Mouse (Mus musculus) myocyte (in vitro differentiated cells): ENCODE data around the gene Slc25a21. TPM values are rescaled to one million over a fixed set of nuclear protein-coding genes. Genes with fewer than 3 reads are reported as not detected.
A peak's percentile ranks its signal among the peaks of the same experiment; 100 is the strongest.

Experiments used
- H3K27me3 ChIP-seq: one replicate; pipeline ENCODE4 v1.6.1; 2011; ENCODE audit not compliant: control insufficient read depth, insufficient read depth, insufficient read length
- H3K36me3 ChIP-seq: one replicate; pipeline ENCODE4 v1.6.1; 2011; ENCODE audit not compliant: control insufficient read depth, insufficient read depth
- H3K4me2 ChIP-seq: one replicate; pipeline ENCODE4 v1.6.1; 2011; ENCODE audit warnings: low read depth, control low read depth
- H3K4me3 ChIP-seq: one replicate; pipeline ENCODE4 v1.5.1; 2011; ENCODE audit warnings: mild to moderate bottlenecking, control low read depth, moderate library complexity
- H3K79me2 ChIP-seq: one replicate; pipeline ENCODE4 v1.6.1; 2011; ENCODE audit not compliant: control insufficient read depth, insufficient read depth
- H3ac ChIP-seq: one replicate; pipeline ENCODE4 v1.6.1; 2011; ENCODE audit not compliant: control insufficient read depth, insufficient read length
- CEBPB ChIP-seq: IDR thresholded peaks from 2 replicates; pipeline ENCODE4 v1.6.1; 2011; ENCODE audit warnings: mild to moderate bottlenecking, moderate library complexity; ENCODE audit not compliant: poor library complexity, insufficient read depth, severe bottlenecking
- E2F4 ChIP-seq: IDR thresholded peaks from one replicate; pipeline ENCODE4 v1.6.1; 2011; ENCODE audit warnings: mild to moderate bottlenecking, control low read depth, moderate library complexity; ENCODE audit not compliant: insufficient read depth
- MAX ChIP-seq: IDR thresholded peaks from one replicate; pipeline ENCODE4 v1.6.1; 2011; ENCODE audit warnings: low read depth, mild to moderate bottlenecking, control low read depth
- MYOD1 ChIP-seq, 3 experiments: IDR thresholded peaks; one replicate each; pipeline ENCODE4 v1.6.1; 2011; ENCODE audit warnings: control low read depth in 2 of 3, low read depth in 2 of 3, mild to moderate bottlenecking in 2 of 3, moderate library complexity in 1 of 3; ENCODE audit not compliant: insufficient read length in 2 of 3, control insufficient read depth in 1 of 3
- MYOG ChIP-seq, 3 experiments: IDR thresholded peaks; one replicate each; pipeline ENCODE4 v1.6.1; 2011; ENCODE audit warnings: control low read depth in 2 of 3, low read depth in 2 of 3, mild to moderate bottlenecking in 2 of 3; ENCODE audit not compliant: insufficient read length in 2 of 3, control insufficient read depth in 1 of 3, insufficient read depth in 1 of 3
- POLR2A ChIP-seq: IDR thresholded peaks from one replicate; pipeline ENCODE4 v1.6.1; 2011; ENCODE audit warnings: low read depth, mild to moderate bottlenecking, control low read depth, moderate library complexity; ENCODE audit not compliant: insufficient read length
- POLR2AphosphoS2 ChIP-seq: IDR thresholded peaks from one replicate; pipeline ENCODE4 v1.6.1; 2011; ENCODE audit warnings: low read depth, control low read depth; ENCODE audit not compliant: insufficient read length
- REST ChIP-seq: IDR thresholded peaks from one replicate; pipeline ENCODE4 v1.6.1; 2011; ENCODE audit warnings: mild to moderate bottlenecking, control low read depth, moderate library complexity; ENCODE audit not compliant: insufficient read depth, insufficient read length
- SRF ChIP-seq: IDR thresholded peaks from one replicate; pipeline ENCODE4 v1.6.1; 2011; ENCODE audit warnings: low read depth; ENCODE audit not compliant: control insufficient read depth, insufficient read length
- TCF12 ChIP-seq: IDR thresholded peaks from one replicate; pipeline ENCODE4 v1.6.1; 2011; ENCODE audit warnings: mild to moderate bottlenecking, control low read depth; ENCODE audit not compliant: poor library complexity, insufficient read depth, severe bottlenecking
- TCF3 ChIP-seq: IDR thresholded peaks from one replicate; pipeline ENCODE4 v1.6.1; 2011; ENCODE audit warnings: low read depth, control low read depth; ENCODE audit not compliant: insufficient read length
- USF1 ChIP-seq: IDR thresholded peaks from one replicate; pipeline ENCODE4 v1.6.1; 2011; ENCODE audit warnings: low read depth, mild to moderate bottlenecking, control low read depth, moderate library complexity
- polyA plus RNA-seq: library from polyadenylated mRNA; unstranded; fragments of >200 nt; fragmentation: generic; extraction: Trizol; gene quantifications from one replicate; pipeline ENCODE4 v1.2.1, GENCODE M21; 2012; ENCODE audit warnings: missing spikeins

The Slc25a21 gene
- polyA plus RNA-seq, 1 experiment = not detected

DNA sequence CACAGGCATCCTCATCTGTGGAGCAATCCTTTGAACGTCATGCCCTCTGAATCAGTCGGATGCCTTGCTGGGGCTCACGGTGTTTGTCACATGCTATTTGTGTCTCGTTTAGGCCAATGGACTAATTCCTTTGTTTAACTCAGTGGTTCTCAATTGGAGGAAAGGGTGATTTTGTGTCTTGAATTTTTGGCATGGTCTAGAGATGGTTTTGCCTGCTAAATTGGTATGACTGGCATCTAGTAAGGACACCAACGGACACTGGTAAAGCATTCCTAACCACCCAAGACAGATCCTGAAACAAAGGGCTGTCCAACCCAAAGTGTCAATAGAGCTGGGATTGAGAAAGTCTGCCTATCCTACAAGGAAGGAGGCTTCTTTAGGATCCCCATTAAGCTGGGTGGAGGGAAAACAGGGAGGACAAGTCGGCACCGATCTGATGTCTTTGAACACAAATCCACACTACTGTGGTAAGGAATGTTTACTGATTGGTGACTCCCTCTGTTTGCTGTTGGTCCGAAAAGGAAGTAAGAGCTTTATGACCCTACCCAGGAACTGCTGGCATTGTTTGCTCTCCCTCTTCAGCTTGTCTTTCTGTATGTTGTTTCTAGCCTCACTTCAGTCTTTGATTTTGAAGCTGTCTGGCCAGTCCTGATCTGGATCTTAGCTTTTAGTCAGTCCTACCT, 294.4 kb downstream of the Slc25a21 start:
- Histone ChIP-seq H3K36me3 (no peaks in the 10 kb centered on the region), H3ac (no peak overlapping the region), H3K4me2 (no peak overlapping the region), H3K27me3 (no peaks in the 10 kb centered on the region), H3K4me3 (no peak overlapping the region), H3K79me2 (no peaks in the 10 kb centered on the region)
- TF ChIP-seq POLR2A = no peak
- no peak for TF ChIP-seq MAX
- TF ChIP-seq REST = no peak
- TF ChIP-seq MYOG (IDR thresholded peaks at IDR 0.05; ENCODE audit: control insufficient read depth in 1 of 3, insufficient read depth in 1 of 3, insufficient read length in 2 of 3, low read depth in 2 of 3) = no peak
- TF ChIP-seq E2F4 = no peak
- TF ChIP-seq MYOD1 (IDR thresholded peaks at IDR 0.05; ENCODE audit: control insufficient read depth in 1 of 3, insufficient read length in 2 of 3, low read depth in 2 of 3) = no peak
- no peak for TF ChIP-seq USF1
- no peak for TF ChIP-seq CEBPB
- TF ChIP-seq POLR2AphosphoS2 = no peak
- no peak for TF ChIP-seq TCF3
- TF ChIP-seq TCF12 = no peak
- TF ChIP-seq SRF = no peak

DNA sequence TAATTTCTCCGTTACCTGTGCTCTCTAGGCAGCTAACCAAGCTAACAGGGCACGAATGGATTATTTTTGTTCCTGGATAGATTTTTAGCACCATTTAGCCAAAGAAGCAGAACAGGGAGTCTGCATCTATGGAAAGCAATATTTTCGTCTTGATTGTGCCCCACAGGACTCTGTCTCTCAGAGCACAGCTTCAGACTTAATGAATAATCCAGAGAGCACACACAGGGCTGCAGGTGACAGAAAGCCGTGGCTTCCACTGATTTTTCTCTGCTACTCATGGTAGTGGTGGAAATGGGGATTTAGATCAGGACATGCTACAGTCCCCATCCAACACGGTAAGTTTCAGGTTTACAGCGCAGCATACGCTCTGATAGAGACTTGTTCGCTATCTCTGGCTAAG, 299.3 kb downstream of the Slc25a21 start:
- H3ac ChIP-seq = no peak overlapping the region
- no peak for TF ChIP-seq MYOD1 (IDR thresholded peaks at IDR 0.05; ENCODE audit: control insufficient read depth in 1 of 3, insufficient read length in 2 of 3, low read depth in 2 of 3)
- no peak for TF ChIP-seq MAX
- no peak for TF ChIP-seq E2F4
- no peak for TF ChIP-seq SRF
- no peak for TF ChIP-seq POLR2A
- TF ChIP-seq TCF3 = no peak
- TF ChIP-seq REST = no peak
- no peak for TF ChIP-seq MYOG (IDR thresholded peaks at IDR 0.05; ENCODE audit: control insufficient read depth in 1 of 3, insufficient read depth in 1 of 3, insufficient read length in 2 of 3, low read depth in 2 of 3)
- no peak for TF ChIP-seq TCF12
- no peak for TF ChIP-seq CEBPB
- no peak for TF ChIP-seq POLR2AphosphoS2
- TF ChIP-seq USF1 = no peak

GRCm38 (mm10) chr12:56897221-56897937, 299.9 kb downstream of the Slc25a21 start:
- Histone ChIP-seq H3K36me3 (no peaks in the 10 kb centered on the region), H3K4me3 (no peak overlapping the region), H3K4me2 (no peak overlapping the region), H3ac (no peak overlapping the region), H3K79me2 (no peaks in the 10 kb centered on the region), H3K27me3 (no peaks in the 10 kb centered on the region)
- TF ChIP-seq POLR2AphosphoS2 (no peak), USF1 (no peak), MYOG (IDR thresholded peaks at IDR 0.05; ENCODE audit: control insufficient read depth in 1 of 3, insufficient read depth in 1 of 3, insufficient read length in 2 of 3, low read depth in 2 of 3) (no peak), POLR2A (no peak), REST (no peak), CEBPB (no peak), TCF3 (no peak), TCF12 (no peak), E2F4 (no peak), MYOD1 (IDR thresholded peaks at IDR 0.05; ENCODE audit: control insufficient read depth in 1 of 3, insufficient read length in 2 of 3, low read depth in 2 of 3) (no peak), SRF (no peak), MAX (no peak)

More for the DNA sequence above, 299.3 kb downstream of the Slc25a21 start:
- Histone ChIP-seq H3K79me2 (no peaks in the 10 kb centered on the region), H3K4me3 (no peak overlapping the region), H3K4me2 (no peak overlapping the region), H3K36me3 (no peaks in the 10 kb centered on the region), H3K27me3 (no peaks in the 10 kb centered on the region)

DNA sequence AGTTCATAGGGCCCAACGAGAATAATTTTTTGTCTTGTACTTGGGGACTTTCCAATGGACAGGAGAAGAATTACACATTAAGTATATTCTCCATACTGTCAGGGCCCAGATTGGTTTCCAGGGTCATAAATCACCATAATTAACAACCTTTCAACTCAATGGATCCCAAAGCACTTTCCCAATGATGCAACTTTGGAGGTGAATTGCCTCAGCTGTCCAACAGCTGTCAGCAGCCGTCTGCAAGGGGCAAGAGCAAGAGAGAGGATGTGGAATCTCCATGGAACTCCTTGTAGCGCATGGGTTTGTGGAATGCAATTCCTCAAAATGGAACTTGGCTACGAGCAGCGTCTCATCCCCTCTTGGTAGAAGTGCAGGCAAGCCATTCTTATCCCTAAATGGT, 302.3 kb downstream of the Slc25a21 start:
- Histone ChIP-seq H3K4me2 (peak overlapping the region; percentile 12), H3K4me3 (no peak overlapping the region), H3ac (no peak overlapping the region), H3K36me3 (no peaks in the 10 kb centered on the region), H3K27me3 (no peaks in the 10 kb centered on the region), H3K79me2 (no peaks in the 10 kb centered on the region)
- TF ChIP-seq MYOG (IDR thresholded peaks at IDR 0.05; ENCODE audit: control insufficient read depth in 1 of 3, insufficient read depth in 1 of 3, insufficient read length in 2 of 3, low read depth in 2 of 3) (peak in 1 of 3 experiments; percentile 35), TCF12 (peak; percentile 19), MYOD1 (IDR thresholded peaks at IDR 0.05; ENCODE audit: control insufficient read depth in 1 of 3, insufficient read length in 2 of 3, low read depth in 2 of 3) (peak in 1 of 3 experiments; percentile 56), POLR2A (no peak), TCF3 (no peak), CEBPB (peak; percentile 87)
